Mouse (Mus musculus) embryonic facial prominence, embryonic 11.5 days (tissue): ENCODE data around the gene Casq2. TPM values are rescaled to one million over a fixed set of nuclear protein-coding genes. Genes with fewer than 3 reads are reported as not detected.

ENCODE experiments used
- ATAC-seq: fragments of 200-750 bp; cut with Nextera tagmentation; replicated peaks from 2 replicates; pipeline ENCODE4 v1.8.0; 2017; ENCODE audit warnings: low read depth; ENCODE audit not compliant: insufficient number of reproducible peaks, low FRiP score, low TSS enrichment
- DNase-seq: peaks from one replicate; pipeline ENCODE4 v3.0.0-alpha.2; 2015; ENCODE audit warnings: low spot score
- H3K27ac ChIP-seq: fragments of 300-500 bp; sonication (generic); replicated peaks from 2 replicates; pipeline ENCODE4 v1.5.1; 2014; ENCODE audit warnings: mild to moderate bottlenecking, low read depth, low read length, control low read depth
- H3K27me3 ChIP-seq: fragments of 300-500 bp; sonication (generic); 2 replicates; pipeline ENCODE4 v1.6.1; 2014; ENCODE audit warnings: mild to moderate bottlenecking, low read length, moderate library complexity, mixed read lengths; ENCODE audit not compliant: control insufficient read depth, insufficient read depth
- H3K36me3 ChIP-seq: fragments of 300-500 bp; sonication (generic); replicated peaks from 2 replicates; pipeline ENCODE4 v1.6.1; 2014; ENCODE audit warnings: low read depth, mild to moderate bottlenecking, low read length, moderate library complexity, mixed read lengths; ENCODE audit not compliant: control insufficient read depth, insufficient read depth
- H3K4me1 ChIP-seq: fragments of 300-500 bp; sonication (generic); 2 replicates; pipeline ENCODE4 v1.6.1; 2014; ENCODE audit warnings: low read length, mixed read lengths; ENCODE audit not compliant: control insufficient read depth, insufficient read depth
- H3K4me2 ChIP-seq: fragments of 300-500 bp; sonication (generic); 2 replicates; pipeline ENCODE4 v1.6.1; 2014; ENCODE audit warnings: low read depth, mild to moderate bottlenecking, control low read depth, low read length, moderate library complexity
- H3K4me3 ChIP-seq: fragments of 300-500 bp; sonication (generic); 2 replicates; pipeline ENCODE4 v1.5.1; 2014; ENCODE audit warnings: low read depth, low read length, control low read depth
- H3K9ac ChIP-seq: fragments of 300-500 bp; sonication (generic); replicated peaks from 2 replicates; pipeline ENCODE4 v1.6.1; 2014; ENCODE audit warnings: mild to moderate bottlenecking, control low read depth, low read length
- H3K9me3 ChIP-seq: fragments of 300-500 bp; sonication (generic); replicated peaks from 2 replicates; pipeline ENCODE4 v1.6.1; 2016; ENCODE audit warnings: mild to moderate bottlenecking, low read length, inconsistent platforms, mixed read lengths; ENCODE audit not compliant: control insufficient read depth
- whole genome bisulfite sequencing: fragments of 180-500 bp; shearing (Covaris S2); extraction: QIAGEN DNeasy Blood & Tissue Kit; methylation state at CpG from one replicate; pipeline ENCODE4 v1.1.7; 2014; 5-methylcytosine and 5-hydroxymethylcytosine counted together
- polyA plus RNA-seq: library from polyadenylated mRNA; unstranded; fragments of >200 nt; fragmentation: Nextera tagmentation; extraction: Ambion mirVana; gene quantifications from 2 replicates; pipeline ENCODE4 v1.2.1, GENCODE M21; 2014

The Casq2 gene
- polyA plus RNA-seq, 1 experiment from 2014 or later = 2.3 TPM

- Histone ChIP-seq H3K9me3 (no peaks in the 10 kb centered on the region), H3K4me1 (no peaks in the 10 kb centered on the region), H3K27ac (no peak overlapping the region), H3K9ac (no peak overlapping the region), H3K4me2 (no peak overlapping the region), H3K27me3 (no peaks in the 10 kb centered on the region), H3K4me3 (no peak overlapping the region), H3K36me3 (no peaks in the 10 kb centered on the region)
- ATAC-seq (no peak), DNase-seq (no peak)
- 91% methylated on average over 4 of the region's 4 CpGs for WGBS
Measured at GRCm38 (mm10) chr3:102101445-102101844, 15.2 kb downstream of the Casq2 start.

- Histone ChIP-seq H3K9me3 (no peaks in the 10 kb centered on the region), H3K27me3 (no peaks in the 10 kb centered on the region), H3K4me3 (no peak overlapping the region), H3K4me1 (no peaks in the 10 kb centered on the region), H3K36me3 (no peaks in the 10 kb centered on the region), H3K4me2 (no peak overlapping the region), H3K9ac (no peak overlapping the region), H3K27ac (no peak overlapping the region)
- ATAC-seq (no peak), DNase-seq (no peak)
- 77% methylated on average over 9 of the region's 9 CpGs for WGBS
Measured at GRCm38 (mm10) chr3:102103811-102104565, 17.8 kb downstream of the Casq2 start.

GRCm38 (mm10) chr3:102108201-102108600 lies 22.0 kb downstream of the Casq2 start:
- Histone ChIP-seq H3K4me1 (no peaks in the 10 kb centered on the region), H3K36me3 (no peaks in the 10 kb centered on the region), H3K27me3 (no peaks in the 10 kb centered on the region), H3K9me3 (no peaks in the 10 kb centered on the region), H3K27ac (no peak overlapping the region), H3K9ac (no peak overlapping the region), H3K4me3 (no peak overlapping the region), H3K4me2 (no peak overlapping the region)
- DNase-seq = no peak
- ATAC-seq = no peak
- WGBS = 79% methylated on average over 3 of the region's 3 CpGs

- Histone ChIP-seq H3K9me3 (no peaks in the 10 kb centered on the region), H3K4me2 (no peak overlapping the region), H3K4me3 (no peak overlapping the region), H3K36me3 (no peaks in the 10 kb centered on the region), H3K27me3 (no peaks in the 10 kb centered on the region), H3K9ac (no peak overlapping the region), H3K27ac (no peak overlapping the region), H3K4me1 (no peaks in the 10 kb centered on the region)
- ATAC-seq (no peak), DNase-seq (no peak)
- WGBS = 62% methylated on average over 7 of the region's 7 CpGs
Measured at GRCm38 (mm10) chr3:102111979-102112599, 25.9 kb downstream of the Casq2 start.

GRCm38 (mm10) chr3:102120947-102121346 lies 34.7 kb downstream of the Casq2 start:
- ATAC-seq (no peak), DNase-seq (no peak)
- Histone ChIP-seq H3K27me3 (no peaks in the 10 kb centered on the region), H3K9me3 (no peaks in the 10 kb centered on the region), H3K9ac (no peak overlapping the region), H3K4me1 (no peaks in the 10 kb centered on the region), H3K4me2 (no peak overlapping the region), H3K36me3 (no peaks in the 10 kb centered on the region), H3K4me3 (no peak overlapping the region), H3K27ac (no peak overlapping the region)

- H3K4me3 ChIP-seq = no peak overlapping the region
- WGBS = 70% methylated on average over 7 of the region's 7 CpGs
- H3K27me3 ChIP-seq = no peaks in the 10 kb centered on the region
- no peaks in the 10 kb centered on the region for H3K36me3 ChIP-seq
- H3K9me3 ChIP-seq = no peaks in the 10 kb centered on the region
- DNase-seq (peak; percentile 18), ATAC-seq (no peak)
- H3K27ac ChIP-seq = no peak overlapping the region
- H3K4me1 ChIP-seq = no peaks in the 10 kb centered on the region
- H3K4me2 ChIP-seq = no peak overlapping the region
- no peak overlapping the region for H3K9ac ChIP-seq
Measured at GRCm38 (mm10) chr3:102122046-102122445, 35.8 kb downstream of the Casq2 start.

GRCm38 (mm10) chr3:102123654-102124053 lies 37.4 kb downstream of the Casq2 start:
- H3K4me3 ChIP-seq = no peak overlapping the region
- H3K9me3 ChIP-seq = no peaks in the 10 kb centered on the region
- no peaks in the 10 kb centered on the region for H3K36me3 ChIP-seq
- no peak overlapping the region for H3K9ac ChIP-seq
- WGBS = 82% methylated on average over 6 of the region's 6 CpGs
- no peak overlapping the region for H3K27ac ChIP-seq
- no peak overlapping the region for H3K4me2 ChIP-seq
- ATAC-seq (no peak), DNase-seq (no peak)
- no peaks in the 10 kb centered on the region for H3K4me1 ChIP-seq
- H3K27me3 ChIP-seq = no peaks in the 10 kb centered on the region

GRCm38 (mm10) chr3:102125546-102125945 lies 39.3 kb downstream of the Casq2 start:
- ATAC-seq = no peak
- Histone ChIP-seq H3K4me2 (no peak overlapping the region), H3K27ac (no peak overlapping the region), H3K4me3 (no peak overlapping the region), H3K36me3 (no peaks in the 10 kb centered on the region), H3K9me3 (no peaks in the 10 kb centered on the region), H3K4me1 (no peaks in the 10 kb centered on the region), H3K9ac (no peak overlapping the region), H3K27me3 (no peaks in the 10 kb centered on the region)
- DNase-seq = no peak
- 32% methylated on average over 1 of the region's 1 CpGs for WGBS
